Mouse (Mus musculus): ENCODE data around the gene Vwa3a. TPM values are rescaled to one million over a fixed set of nuclear protein-coding genes. Genes with fewer than 3 reads are reported as not detected.
A peak's percentile ranks its signal among the peaks of the same experiment; 100 is the strongest.

The Vwa3a gene
- polyA plus RNA-seq, 1 experiment from 2014 or later: 1.0 TPM

DNA sequence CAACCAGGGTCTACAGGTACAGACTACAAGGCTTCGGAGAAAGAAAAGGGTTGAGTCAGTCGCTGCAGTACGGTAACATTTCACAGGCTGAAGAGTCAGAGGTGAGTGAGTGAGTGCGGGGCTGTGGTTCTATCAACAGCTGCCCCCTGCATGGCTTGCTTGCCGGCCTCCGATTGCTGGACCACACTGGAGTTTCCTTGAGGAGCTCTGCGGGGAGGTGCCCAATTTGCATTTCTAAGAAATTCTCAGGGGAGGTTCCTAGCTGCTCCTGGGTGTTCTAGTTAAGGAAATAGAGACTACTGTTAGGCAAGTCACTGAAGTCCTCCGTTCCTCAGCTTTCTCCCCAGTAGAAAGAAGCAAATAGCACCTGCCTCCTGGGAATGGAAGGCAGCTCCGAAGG is 105.6 kb downstream of the Vwa3a start:
- Histone ChIP-seq H3K4me2 (ENCODE audit: low read depth, low read length) (peak overlapping the region; percentile 63), H3K9me3 (ENCODE audit: control insufficient read depth, low read length) (no peaks in the 10 kb centered on the region), H3K27me3 (replicated peaks; ENCODE audit: control insufficient read depth, insufficient read depth, low read length) (no peaks in the 10 kb centered on the region), H3K27ac (replicated peaks; ENCODE audit: low read depth, low read length) (no peak overlapping the region), H3K36me3 (ENCODE audit: control insufficient read depth, insufficient read depth, low read length) (peaks cover 15% of the 10 kb centered on the region; the same call in 1 of the 2 replicates), H3K4me1 (ENCODE audit: control insufficient read depth, insufficient read depth, low read length) (peaks cover 8% of the 10 kb centered on the region), H3K4me3 (ENCODE audit: low read depth, low read length) (peak overlapping the region; percentile 83), H3K9ac (ENCODE audit: low read depth, low read length) (peak overlapping the region; percentile 85)
- WGBS: 19% methylated on average over 9 of the region's 9 CpGs
- DNase-seq (ENCODE audit: low spot score) (no peak), ATAC-seq (ENCODE audit: low read depth) (no peak)

DNA sequence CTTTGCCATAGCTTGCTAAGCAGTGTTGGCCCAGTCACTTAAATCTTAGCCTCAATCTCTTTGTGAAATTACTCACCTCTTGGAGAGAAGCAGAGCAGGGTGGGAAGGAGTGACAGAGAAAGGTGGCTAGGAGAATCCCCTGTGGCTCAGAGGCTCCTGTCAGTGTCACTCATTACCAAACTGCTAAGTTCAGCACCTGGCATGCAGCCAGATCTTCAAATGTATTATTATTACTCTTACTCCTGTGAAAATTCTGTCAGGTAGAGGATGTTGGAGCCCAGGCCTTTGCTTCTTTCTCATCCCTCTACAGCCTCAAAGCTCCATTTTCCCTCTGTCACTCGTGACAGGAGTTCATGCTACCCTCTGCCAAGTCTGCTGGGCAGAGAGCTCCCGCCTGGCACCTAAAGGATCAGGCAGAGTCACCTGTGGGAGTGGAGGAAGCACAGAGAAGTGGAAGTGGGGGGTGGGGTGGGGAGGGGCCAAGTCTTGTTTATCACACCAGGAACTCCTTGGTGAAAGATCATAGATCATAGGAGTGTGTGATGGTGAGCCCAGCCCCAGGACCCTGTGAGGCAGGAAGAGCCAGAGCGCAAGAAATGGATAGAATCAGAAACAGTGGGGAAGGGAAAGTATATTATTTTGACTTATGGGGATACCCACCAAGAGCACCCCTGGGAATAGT is 109.9 kb downstream of the Vwa3a start:
- Histone ChIP-seq H3K27me3 (replicated peaks; ENCODE audit: control insufficient read depth, insufficient read depth, low read length) (no peaks in the 10 kb centered on the region), H3K36me3 (ENCODE audit: control insufficient read depth, insufficient read depth, low read length) (peaks cover 15% of the 10 kb centered on the region; the same call in 1 of the 2 replicates), H3K4me2 (ENCODE audit: low read depth, low read length) (no peak overlapping the region), H3K27ac (replicated peaks; ENCODE audit: low read depth, low read length) (no peak overlapping the region), H3K9ac (ENCODE audit: low read depth, low read length) (no peak overlapping the region), H3K4me3 (ENCODE audit: low read depth, low read length) (no peak overlapping the region), H3K9me3 (ENCODE audit: control insufficient read depth, low read length) (no peaks in the 10 kb centered on the region), H3K4me1 (ENCODE audit: control insufficient read depth, insufficient read depth, low read length) (peaks cover 21% of the 10 kb centered on the region)
- WGBS: 85% methylated on average over 3 of the region's 3 CpGs
- no peak for ATAC-seq (ENCODE audit: low read depth)
- DNase-seq (ENCODE audit: low spot score): no peak

DNA sequence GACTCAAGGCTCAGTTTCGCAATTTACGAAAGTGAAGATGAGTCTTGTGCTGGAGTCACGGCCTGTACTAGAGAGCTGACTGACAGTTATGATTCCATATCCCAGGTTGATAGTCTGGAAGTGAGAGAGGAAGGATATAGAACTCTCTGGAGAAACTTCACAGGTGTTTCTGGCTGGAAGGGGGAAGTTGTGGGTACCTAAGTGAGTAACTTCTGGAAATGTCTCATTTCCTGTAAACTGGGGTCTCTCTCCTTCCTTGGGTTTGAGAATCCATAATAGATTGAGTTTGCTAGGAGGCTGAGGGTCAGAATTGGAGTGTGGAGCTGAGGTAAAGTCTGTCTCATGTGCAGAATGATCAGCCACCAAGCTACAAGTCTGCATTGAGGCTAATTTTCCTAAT is 111.0 kb downstream of the Vwa3a start:
- Histone ChIP-seq H3K4me1 (ENCODE audit: control insufficient read depth, insufficient read depth, low read length) (peaks cover 13% of the 10 kb centered on the region), H3K27ac (replicated peaks; ENCODE audit: low read depth, low read length) (no peak overlapping the region), H3K9ac (ENCODE audit: low read depth, low read length) (no peak overlapping the region), H3K27me3 (replicated peaks; ENCODE audit: control insufficient read depth, insufficient read depth, low read length) (no peaks in the 10 kb centered on the region), H3K9me3 (ENCODE audit: control insufficient read depth, low read length) (no peaks in the 10 kb centered on the region), H3K36me3 (ENCODE audit: control insufficient read depth, insufficient read depth, low read length) (peaks cover 15% of the 10 kb centered on the region; the same call in 1 of the 2 replicates), H3K4me2 (ENCODE audit: low read depth, low read length) (no peak overlapping the region), H3K4me3 (ENCODE audit: low read depth, low read length) (no peak overlapping the region)
- ATAC-seq (ENCODE audit: low read depth) (no peak), DNase-seq (ENCODE audit: low spot score) (no peak)
- WGBS: 88% methylated on average over 3 of the region's 3 CpGs

Other genes starting within 250 kb of the Vwa3a start
- 219 and 221 TPM in 2 replicates for gene Uqcrc2, start 104.1 kb upstream of the Vwa3a start, polyA plus RNA-seq (2014; fragmentation: Nextera tagmentation; extraction: Ambion mirVana)
- 0.42 and 0.61 TPM in 2 replicates for gene Pdzd9, start 69.0 kb upstream of the Vwa3a start, polyA plus RNA-seq (2014; fragmentation: Nextera tagmentation; extraction: Ambion mirVana)
- gene Mosmo, start 61.7 kb upstream of the Vwa3a start, polyA plus RNA-seq (2014; fragmentation: Nextera tagmentation; extraction: Ambion mirVana): 14.2 and 15.6 TPM in 2 replicates
- not detected in 2 replicates for gene Gm5737, start 73.0 kb downstream of the Vwa3a start, polyA plus RNA-seq (2014; fragmentation: Nextera tagmentation; extraction: Ambion mirVana)
- gene Eef2k, start 103.5 kb downstream of the Vwa3a start, polyA plus RNA-seq (2014; fragmentation: Nextera tagmentation; extraction: Ambion mirVana): 19.6 and 22.2 TPM in 2 replicates
- gene Polr3e, start 178.4 kb downstream of the Vwa3a start, polyA plus RNA-seq (2014; fragmentation: Nextera tagmentation; extraction: Ambion mirVana): 21.8 and 26.2 TPM in 2 replicates
- gene Cdr2, start 243.0 kb downstream of the Vwa3a start, polyA plus RNA-seq (2014; fragmentation: Nextera tagmentation; extraction: Ambion mirVana): 17.5 and 21.0 TPM in 2 replicates
- gene Mfsd13b, start 243.2 kb downstream of the Vwa3a start, polyA plus RNA-seq (2014; fragmentation: Nextera tagmentation; extraction: Ambion mirVana): 0.55 TPM in 1 of 2 replicates, not detected in the other